Mouse (Mus musculus) cerebellum, postnatal 10 days (tissue): Measurements from ENCODE around the gene Nlgn2.
A peak's percentile ranks its signal among the peaks of the same experiment; 100 is the strongest.

ENCODE experiments used
- DNase-seq, 2 experiments: peaks; one replicate each; pipeline ENCODE4 v3.0.0; 2021; ENCODE audit warnings: mixed read lengths in 2 of 2

Gene Nlgn2

DNA sequence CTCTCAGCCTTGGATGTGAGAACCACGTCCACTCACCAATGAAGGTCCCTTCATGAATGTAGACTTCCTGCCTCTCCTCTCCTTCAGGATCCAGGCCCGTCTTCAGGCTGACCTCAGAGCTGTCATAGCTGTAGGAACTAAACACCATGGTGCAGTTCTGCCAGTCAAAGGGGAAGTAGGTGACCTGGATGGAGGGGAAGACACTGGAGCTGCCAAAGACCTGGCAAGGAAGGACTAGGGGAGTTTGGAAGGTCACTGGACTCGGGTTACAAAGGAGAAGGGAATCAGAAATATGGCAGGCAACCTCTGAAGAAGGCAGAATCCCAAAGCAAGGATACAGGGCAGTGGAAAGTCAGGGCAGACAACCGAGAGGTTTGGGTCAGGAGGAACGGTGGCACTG, 44.2 kb downstream of the Nlgn2 start:
- DNase-seq = no peak

DNA sequence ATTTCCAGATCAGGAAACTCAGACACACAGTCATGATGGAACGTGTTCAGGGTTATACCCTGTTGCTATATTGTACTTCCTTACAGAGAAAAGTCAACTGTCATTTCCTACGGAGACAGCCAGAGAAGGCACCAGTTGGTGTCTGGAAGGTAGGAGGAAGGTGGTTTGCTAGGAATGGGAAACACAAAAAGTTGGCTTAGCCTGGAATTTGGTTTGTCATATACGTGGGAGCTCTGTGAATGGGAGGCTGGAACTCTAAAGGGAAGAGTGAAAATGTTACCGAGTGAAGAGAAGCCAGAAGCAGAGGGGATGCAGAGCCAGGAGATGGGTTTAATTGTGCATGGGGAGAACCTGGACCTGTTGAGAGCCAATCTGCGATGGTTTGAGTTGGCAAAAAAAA, 46.2 kb downstream of the Nlgn2 start:
- DNase-seq = no peak

DNA sequence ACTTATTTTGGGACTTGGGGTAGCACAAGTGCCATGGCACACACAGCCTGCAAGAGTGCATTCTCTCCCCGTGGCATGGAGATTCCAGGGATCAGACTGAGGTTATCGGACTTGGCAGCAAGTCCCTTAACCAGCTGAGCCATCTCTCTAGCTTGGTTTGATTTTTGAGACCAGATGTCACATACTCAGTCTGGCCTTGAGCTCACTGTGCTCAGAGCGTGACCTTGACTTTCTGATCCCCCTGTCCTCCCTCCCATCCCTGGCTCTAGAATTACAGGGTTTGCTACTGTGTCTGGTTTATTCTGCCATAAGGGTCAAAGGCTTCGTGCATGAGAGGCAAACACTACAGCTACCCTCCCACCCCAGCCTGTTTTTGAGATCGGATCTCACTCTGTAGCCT, 48.2 kb downstream of the Nlgn2 start:
- DNase-seq = no peak

DNA sequence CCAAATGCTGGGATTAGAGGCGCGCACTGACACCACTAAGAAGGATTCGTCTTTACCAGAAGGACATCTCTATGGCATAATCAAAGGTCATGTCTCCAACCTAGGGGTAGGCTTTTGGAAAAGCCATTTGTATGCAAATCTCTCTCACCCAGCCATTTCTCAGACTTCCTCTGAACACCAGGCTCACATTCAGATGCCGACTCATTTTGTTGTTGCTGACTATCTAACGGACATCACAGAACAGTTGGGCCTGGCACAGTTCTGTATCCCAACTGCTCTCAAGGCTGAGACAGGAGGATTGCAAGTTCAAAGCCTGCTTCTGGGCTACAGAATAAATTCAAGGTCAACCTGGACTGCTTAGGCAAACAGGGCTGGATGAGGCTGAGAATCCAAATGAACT, 50.3 kb downstream of the Nlgn2 start:
- DNase-seq = no peak

DNA sequence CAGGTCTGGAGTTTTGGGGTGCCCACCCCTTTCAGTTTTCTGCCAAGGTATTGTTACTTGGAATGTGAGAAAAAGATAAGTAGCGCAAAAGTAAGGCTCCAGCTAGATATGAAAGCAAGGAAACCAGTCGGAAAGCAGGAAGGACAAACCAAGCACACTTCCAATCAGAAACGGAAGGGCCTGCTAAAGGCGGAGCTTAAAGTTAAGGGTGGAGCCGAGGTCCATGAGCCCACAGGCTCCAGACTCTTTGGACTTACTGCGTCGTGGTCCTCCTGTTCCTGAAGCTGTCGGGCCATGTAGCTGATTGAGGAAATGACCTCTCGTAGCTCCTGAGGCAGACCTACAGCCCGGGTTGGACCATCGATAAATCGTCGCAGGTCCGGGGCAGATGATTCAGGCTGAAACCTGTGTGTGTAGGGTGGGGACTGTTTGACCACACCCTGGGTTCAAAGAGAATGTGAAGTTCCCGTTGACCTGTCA, 52.8 kb downstream of the Nlgn2 start:
- DNase-seq = no peak

DNA sequence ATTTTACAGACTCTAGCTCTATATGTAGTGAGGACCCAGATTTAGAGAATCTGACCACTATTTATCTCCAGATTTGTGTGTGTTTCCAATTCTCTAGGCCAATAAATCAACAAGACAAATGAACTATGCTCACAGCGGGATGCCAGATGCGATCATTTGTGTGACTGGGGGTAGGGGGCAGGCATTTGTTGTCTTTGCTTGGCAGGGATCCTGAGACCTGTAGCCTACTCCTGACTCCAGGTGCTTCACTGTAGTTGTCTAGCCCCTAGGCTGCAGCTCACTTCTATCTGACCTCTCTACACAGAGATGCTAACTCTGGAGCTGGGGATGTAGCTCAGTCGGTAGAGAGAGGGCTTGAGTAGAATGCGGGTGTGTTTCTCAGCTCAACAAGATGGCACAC, 55.8 kb downstream of the Nlgn2 start:
- no peak for DNase-seq

DNA sequence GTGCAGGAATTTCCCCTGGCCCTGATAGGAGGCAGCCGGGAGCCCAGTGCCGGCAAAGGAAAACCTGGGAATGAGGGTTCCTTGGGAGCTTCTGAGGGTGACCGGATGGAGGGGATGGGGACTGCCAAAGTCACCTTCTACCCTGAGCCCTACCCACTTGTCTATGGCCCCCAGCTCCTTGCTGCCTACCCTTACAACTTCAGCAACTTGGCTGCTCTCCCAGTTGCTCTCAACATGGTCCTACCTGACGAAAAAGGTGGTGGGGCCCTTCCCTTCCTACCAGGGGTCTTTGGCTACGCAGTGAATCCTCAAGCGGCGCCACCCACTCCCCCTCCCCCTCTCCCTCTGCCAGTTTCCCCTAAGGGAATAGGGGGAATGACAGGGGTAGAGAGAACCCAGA, 58.6 kb downstream of the Nlgn2 start:
- DNase-seq = peak in 1 of 2 experiments; percentile 37

DNA sequence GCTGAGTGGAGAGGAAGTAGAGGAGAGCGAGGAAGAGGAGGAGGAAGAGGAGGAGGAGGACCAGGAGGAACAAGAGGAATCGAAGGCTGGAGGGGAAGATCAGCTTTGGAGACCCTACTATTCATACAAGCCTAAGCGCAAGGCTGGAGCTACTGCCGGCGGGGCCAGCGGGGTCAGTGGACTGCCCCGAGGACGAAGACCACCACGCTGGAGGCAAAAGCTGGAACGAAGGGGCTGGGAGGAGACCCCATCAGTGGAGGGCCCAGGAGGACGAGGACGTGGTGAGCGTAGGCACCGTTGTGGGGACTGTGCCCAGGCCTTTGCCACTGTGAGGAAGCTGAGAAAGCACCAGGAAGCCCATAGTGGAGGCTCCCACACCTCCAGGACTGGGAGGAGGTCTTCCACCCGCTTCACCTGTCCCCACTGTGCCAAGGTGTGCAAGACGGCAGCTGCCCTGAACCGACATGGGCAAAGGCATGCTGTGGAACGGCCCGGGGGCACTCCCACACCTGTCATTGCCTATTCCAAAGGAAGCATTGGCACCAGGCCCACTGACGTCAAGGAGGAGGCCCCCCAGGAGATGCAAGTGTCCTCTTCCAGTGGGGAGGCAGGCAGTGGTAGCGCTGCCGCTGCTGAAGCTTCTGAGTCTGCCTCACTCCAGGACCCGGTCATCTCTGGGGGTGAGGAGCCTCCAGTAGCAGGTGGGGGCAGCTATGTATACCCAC, 59.2 kb downstream of the Nlgn2 start:
- peak; percentile 64 to 74 for DNase-seq

DNA sequence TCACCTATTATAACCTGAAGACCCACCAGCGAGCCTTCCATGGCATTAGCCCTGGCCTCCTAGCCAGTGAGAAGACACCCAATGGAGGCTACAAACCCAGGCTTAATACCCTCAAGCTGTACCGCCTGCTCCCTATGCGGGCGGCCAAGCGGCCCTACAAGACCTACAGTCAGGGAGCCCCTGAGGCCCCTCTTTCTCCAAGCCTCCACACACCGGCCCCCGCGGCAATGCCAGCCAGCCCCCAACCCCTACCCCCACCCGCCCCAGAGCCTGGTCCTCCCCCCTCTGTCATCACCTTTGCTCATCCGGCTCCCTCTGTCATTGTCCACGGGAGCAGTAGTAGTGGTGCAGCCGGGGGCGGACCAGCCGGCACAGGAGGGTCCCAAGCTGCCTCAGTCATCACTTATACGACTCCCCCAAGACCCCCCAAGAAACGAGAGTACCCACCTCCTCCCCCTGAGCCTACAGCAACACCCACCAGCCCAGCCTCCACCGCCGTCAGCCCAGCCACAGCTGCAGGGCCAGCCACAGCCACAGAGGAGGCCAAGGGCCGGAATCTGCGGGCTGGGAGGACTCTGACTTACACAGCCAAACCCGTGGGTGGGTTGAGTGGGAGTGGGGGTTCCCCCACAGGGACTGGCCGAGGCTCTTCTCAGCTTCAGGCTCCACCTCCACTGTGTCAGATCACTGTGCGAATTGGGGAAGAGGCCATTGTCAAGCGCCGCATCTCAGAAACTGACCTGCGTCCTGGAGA, 59.9 kb downstream of the Nlgn2 start:
- DNase-seq = no peak

DNA sequence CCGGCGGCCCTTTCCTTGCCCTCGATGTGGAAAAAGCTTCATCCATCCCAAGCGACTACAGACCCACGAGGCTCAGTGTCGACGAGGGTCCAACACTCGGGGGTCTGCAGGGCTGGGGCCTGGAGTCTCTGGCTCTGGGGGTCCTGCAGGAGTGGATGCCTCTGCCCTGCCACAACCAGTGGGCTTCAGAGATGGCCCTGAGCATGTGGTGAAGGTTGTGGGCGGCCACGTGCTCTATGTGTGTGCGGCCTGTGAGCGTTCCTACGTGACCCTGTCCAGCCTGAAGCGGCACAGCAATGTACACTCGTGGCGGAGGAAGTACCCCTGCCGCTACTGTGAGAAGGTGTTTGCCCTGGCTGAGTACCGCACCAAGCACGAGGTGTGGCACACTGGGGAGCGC, 61.1 kb downstream of the Nlgn2 start:
- no peak for DNase-seq

DNA sequence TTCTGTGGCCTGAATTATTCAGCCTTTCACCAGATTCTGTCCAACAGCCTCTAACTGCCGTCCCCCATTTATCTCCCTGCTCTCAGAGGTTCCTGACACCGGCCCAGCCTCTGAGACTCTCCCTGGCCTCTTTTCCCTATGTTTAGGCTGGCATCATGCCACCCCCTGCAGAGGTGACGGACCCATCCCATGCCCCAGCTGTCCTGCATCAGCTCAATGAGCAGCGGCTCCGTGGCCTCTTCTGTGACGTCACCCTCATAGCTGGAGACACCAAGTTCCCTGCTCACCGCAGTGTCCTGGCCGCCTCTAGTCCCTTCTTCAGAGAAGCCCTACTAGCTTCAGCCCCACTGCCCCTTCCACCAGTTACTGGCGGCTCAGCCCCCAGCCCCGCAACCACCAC, 61.9 kb downstream of the Nlgn2 start:
- DNase-seq = peak; percentile 70 to 79

DNA sequence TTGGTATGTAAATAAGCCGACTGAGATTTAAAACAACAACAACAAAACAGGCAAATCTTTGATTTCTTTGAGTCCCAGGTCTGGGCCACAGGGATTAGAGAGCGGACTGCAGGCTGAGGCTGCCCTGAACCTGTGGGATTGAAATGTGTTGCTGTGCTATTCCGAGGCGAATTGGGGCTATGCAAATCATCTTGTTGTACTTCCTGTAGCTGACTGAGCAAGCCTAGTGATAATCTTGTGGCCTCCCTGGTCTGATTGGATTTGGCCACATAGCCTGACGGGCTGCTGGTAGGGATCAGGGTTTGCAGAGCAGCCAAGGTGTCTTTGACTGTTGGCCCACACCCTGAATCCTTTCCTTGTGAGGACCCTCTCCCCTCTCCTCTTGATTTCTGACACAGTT, 62.6 kb downstream of the Nlgn2 start:
- no peak for DNase-seq
